Mouse (Mus musculus) left cerebral cortex, adult 11 months (tissue): Measurements from ENCODE around the gene Slc44a4.
A peak's percentile ranks its signal among the peaks of the same experiment; 100 is the strongest.
"Not testable (repeated sequence)": the region's sequence is repeated elsewhere in the genome, so short reads cannot be mapped to it uniquely, and the experiment has no call there.

ENCODE experiments used
- DNase-seq: peaks from one replicate; pipeline ENCODE4 v3.0.0; 2022; ENCODE audit warnings: low spot score

The Slc44a4 gene

DNA sequence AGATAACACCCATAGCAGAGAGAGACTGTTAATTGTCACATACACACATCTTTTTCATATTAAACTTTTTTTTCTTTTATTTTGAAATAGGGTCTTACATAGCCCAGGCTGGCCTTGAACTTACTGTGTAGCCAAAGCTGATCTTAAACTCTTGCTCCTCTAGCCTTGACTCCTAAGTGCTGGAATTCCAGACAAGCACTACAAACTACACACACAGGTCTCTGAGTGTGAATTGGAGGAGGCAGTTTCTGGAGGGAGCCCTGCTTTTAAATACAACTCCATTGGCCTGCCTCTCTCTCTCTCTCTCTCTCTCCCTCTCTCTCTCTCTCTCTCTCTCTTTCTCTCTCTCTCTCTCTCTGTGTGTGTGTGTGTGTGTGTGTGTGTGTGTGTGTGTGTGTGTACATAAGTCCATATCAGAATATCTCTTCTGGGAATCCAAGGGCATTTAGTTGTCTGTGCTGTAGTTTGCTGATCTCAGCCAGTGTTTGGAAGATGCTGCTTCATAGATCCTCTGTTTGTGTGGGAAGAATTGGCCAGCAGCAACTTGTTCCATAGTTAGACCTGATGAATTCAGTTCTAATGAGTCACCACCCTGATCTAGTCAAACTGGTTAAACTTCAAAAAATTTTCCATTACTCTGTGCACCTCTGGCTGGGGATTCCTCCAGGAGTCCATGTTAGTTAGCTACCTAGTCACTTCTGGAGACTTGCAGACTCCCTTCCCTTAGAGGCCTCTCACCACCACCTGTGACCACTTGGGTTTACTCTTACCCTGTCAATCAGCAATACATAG, 46.6 kb downstream of the Slc44a4 start:
- DNase-seq, result no peak

DNA sequence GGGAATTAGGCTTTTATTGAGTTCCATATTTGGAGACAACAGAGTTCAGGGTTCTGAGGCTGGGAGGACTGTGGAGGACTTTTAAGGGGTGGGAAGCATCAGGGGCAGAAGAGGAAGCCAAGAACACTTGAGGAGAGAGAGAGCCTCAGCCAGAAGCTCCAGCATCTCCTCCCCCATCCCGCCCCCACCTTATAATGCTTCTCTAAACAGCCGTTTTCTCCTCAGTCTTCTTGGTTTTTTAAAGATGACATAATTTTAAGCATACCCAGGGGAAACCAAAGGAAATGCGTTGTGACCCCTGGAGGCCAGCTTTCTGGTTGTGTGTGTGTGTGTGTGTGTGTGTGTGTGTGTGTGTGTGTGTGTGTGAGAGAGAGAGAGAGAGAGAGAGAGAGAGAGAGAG, 47.9 kb downstream of the Slc44a4 start:
- DNase-seq, result no peak

DNA sequence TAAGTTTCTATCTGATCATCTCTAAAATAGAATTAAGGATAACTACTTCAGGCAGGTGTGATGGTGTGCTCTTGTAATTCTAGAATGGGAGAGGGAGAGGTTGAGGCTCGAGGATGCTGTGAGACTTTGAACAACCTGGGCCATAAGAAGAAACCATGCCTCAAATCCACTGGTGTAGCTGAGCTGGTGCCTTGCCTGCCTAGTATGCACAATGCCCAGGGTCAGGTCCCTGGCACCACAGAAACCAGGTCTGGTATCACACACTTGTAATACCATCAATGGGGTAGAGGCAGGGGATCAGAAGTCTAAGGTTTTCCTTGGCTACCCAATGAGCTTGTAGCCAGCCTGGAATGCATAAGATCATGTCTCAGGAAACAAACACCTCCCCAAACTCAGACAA, 48.6 kb downstream of the Slc44a4 start:
- no peak for DNase-seq

DNA sequence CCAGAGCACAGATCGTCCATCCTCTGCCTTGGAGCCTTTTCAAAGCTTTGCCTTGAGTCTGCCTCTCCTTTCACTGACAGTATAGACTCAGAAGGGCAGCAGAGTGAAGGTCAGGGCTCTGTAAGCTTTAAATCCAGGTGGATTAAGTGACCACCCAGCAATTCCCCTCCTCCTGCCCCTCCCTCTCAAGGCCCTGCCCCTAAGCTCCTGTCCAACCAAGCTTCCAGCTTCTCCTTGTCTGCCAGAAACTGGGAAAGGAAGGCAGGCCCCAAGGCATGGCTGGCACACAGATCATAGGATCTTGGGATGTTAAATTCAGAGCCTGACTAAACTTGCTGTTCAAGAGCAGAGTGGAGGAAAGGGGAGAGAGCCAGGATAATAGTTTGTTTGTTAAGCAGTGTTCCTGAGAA, 50.4 kb downstream of the Slc44a4 start:
- no peak for DNase-seq

DNA sequence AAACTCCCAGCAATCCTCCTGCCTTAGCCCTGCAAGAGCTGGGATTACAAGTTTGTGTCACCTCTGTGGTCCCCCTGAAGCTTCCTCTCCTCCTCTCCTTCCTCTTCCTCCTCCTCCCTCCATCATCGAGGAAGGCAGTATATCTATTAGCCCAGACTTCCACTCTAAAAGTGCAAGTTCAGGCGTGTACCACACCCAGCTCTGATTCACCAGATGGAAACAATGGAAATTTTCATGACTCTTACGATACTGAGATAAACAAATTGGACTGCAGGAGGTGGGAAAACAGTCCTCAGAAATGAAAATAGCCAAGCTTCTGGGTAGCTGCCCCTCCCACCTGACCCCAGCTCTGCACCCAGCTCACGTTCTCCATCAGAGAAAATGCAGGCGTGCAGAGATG, 51.4 kb downstream of the Slc44a4 start:
- DNase-seq, result no peak

DNA sequence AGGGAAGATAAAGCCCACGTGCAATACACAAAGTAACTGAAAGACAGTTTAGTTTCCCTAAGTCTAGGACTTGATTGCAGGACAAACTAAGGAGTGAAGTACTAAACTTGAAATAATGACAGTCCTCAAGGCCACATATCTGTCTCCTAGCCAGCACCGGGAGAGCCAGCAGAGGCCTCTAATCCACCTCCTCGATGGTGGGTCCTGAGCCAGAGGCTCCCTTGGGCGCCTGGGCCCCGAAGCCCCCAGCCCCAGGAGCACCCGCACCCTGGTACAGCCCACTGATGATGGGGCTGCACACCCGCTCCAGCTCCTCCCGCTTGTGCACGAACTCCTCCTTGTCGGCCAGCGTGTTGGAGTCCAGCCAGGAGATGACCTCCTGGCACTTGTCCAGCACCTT, 55.6 kb downstream of the Slc44a4 start, which contains the start of gene Gm20481:
Gene Gm20481, plus strand, starts transcription at position 91 of the 400 bp plus-strand sequence.
- DNase-seq, result not testable (repeated sequence)

DNA sequence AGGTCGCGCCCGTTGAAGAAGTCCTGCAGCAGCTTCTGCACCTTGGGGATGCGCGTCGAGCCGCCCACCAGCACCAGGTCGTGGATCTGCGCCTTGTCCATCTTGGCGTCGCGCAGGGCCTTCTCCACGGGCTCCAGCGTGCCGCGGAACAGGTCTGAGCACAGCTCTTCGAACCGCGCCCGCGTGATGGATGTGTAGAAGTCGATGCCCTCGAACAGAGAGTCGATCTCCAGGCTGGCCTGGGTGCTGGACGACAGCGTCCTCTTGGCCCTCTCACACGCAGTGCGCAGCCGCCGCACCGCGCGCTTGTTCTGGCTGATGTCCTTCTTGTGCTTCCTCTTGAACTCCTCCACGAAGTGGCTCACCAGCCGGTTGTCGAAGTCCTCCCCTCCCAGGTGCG, 56.6 kb downstream of the Slc44a4 start:
- DNase-seq, result not testable (repeated sequence)

DNA sequence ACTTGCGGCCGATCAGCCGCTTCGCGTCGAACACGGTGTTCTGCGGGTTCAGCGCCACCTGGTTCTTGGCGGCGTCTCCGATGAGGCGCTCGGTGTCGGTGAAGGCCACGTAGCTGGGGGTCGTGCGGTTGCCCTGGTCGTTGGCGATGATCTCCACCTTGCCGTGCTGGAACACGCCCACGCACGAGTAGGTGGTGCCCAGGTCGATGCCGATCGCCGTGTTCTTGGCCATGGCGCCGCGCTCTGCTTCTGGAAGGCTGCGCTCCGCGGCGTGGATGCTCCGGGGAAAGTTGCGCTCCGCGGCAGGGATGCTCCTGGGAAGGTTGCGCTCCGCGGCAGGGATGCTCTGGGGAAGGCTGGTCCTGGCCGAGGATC, 57.4 kb downstream of the Slc44a4 start:
- DNase-seq, result not testable (repeated sequence)

DNA sequence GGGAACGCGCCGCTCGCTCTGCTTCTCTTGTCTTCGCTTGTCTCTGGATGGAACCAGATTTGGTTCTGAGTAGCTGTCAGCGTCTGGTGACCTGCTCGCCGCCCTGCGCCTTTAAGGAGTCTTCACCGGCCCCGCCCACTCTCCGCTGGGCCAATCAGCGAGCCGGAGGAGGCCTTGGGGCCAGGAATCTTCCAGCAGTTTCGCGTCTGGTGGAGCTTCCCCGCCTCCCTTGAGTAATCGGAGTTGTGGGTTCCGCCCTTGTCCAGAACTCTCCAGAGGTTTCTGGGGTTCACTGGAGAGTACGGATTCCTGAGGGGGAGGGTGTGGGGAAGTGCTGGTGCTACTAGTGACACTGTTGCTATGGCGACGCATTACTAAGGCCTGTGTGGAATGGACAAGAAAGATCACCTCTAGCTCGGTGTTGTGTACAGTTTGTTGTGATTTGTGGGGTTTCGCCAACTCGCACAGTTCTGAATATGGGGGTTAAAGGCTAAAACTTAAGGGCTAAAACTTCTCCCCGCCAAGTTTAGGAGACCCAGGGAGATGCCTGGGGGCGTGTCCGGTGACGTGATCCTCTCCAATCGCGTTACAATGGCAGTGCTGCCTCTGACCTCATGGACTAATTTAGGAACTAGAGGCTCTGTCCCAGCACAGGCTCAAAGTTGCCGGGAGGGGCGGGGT, 57.9 kb downstream of the Slc44a4 start, which contains the start of the genes Hspa1a and Hspa1l:
Gene Hspa1a, minus strand, starts transcription at position 88 of the 681 bp plus-strand sequence.
Gene Hspa1l, plus strand, starts transcription at position 635 of the 681 bp plus-strand sequence.
- peak; percentile 74 for DNase-seq

DNA sequence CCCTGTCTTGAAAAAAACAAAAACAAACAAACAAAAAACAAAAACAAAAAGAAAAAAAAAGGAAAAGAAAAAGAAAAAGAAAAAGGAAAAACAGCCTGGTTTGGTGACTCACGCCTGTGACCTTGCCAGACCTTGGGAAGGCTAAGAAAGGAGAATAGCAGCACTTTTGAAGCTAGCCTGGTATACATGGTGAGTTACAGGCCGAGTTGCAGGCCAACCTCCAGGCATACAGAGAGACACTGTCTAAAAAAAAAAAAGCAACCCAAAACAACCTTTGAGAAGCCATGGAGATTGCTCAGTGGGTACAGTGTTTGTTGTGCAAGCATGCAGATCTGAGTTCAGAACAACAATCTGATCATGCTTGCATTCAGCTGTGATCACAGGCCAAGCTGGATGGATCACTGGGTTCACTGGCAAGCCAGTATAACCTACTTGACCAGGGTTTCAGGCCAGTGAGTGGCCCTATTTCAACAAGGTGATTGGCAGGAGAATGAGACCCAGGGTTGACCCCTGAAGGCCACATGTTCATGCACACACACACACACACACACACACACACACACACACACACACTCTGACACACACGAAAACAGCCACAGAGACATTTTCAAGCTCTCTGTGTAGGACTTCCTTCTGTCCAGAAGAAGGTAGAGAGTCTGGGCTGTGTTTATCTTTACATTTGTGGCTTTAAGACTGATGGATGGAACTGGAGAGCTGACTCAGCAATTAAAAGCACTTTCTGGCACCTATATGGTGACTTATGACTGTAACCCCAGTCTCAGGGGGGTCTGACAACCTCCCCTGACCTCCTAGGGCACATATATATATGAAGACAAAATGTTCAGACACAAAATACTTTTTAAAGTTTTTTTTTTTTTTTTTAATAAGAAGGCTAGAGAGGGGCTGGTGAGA, 61.6 kb downstream of the Slc44a4 start:
- no peak for DNase-seq

DNA sequence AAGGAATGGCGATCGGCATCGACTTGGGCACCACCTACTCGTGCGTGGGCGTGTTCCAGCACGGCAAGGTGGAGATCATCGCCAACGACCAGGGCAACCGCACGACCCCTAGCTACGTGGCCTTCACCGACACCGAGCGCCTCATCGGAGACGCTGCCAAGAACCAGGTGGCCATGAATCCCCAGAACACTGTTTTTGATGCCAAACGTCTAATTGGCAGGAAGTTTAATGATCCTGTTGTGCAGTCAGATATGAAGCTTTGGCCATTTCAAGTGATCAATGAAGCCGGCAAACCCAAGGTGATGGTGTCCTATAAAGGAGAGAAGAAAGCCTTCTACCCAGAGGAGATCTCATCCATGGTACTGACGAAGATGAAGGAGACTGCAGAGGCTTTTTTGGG, 62.7 kb downstream of the Slc44a4 start:
- DNase-seq, result no peak

DNA sequence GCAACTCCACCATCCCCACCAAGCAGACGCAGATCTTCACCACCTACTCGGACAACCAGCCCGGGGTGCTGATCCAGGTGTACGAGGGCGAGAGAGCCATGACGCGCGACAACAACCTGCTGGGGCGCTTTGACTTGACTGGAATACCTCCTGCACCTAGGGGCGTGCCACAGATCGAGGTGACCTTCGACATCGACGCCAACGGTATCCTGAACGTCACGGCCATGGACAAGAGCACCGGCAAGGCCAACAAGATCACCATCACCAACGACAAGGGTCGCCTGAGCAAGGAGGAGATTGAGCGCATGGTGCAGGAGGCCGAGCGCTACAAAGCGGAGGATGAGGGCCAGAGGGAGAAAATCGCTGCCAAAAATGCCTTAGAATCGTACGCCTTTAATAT, 64.0 kb downstream of the Slc44a4 start:
- DNase-seq, result no peak

DNA sequence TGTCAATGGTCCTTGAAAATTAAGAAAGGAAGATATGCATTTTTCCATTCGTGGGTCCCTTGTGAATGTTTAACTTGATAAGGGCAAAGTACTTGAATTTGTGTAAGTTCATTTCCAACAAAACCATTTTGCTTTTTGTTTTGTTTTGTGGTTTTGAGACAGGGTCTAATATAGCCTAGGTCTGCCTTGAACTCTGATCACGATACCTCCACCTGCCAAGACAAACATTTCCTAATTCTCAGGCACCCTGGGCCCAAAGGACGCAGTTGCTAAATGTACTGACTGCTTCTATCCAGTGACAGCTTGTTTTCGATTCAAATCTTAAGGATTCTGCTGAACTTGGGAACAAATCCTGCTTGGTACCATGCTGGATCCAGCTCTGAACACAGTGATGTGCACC, 65.4 kb downstream of the Slc44a4 start:
- no peak for DNase-seq
